Mouse (Mus musculus) right cerebral cortex, postnatal 14 days (tissue): ENCODE results near the gene Rab4a.

Experiments used
- DNase-seq: peaks from one replicate; pipeline ENCODE4 v3.0.0; 2022

Rab4a gene

GRCm38 (mm10) chr8:123816939-123817338, 11.2 kb downstream of the Rab4a start:
- no peak for DNase-seq

- no peak for DNase-seq
Measured at GRCm38 (mm10) chr8:123817747-123818146, 12.0 kb downstream of the Rab4a start.

GRCm38 (mm10) chr8:123819683-123820610, 14.2 kb downstream of the Rab4a start:
- no peak for DNase-seq

GRCm38 (mm10) chr8:123820780-123821179, 15.0 kb downstream of the Rab4a start:
- no peak for DNase-seq

GRCm38 (mm10) chr8:123823111-123823510, 17.3 kb downstream of the Rab4a start:
- no peak for DNase-seq

- DNase-seq: no peak
Measured at GRCm38 (mm10) chr8:123823532-123824123, 17.8 kb downstream of the Rab4a start.

GRCm38 (mm10) chr8:123826001-123826400, 20.2 kb downstream of the Rab4a start:
- DNase-seq: no peak

GRCm38 (mm10) chr8:123826758-123827157, 21.0 kb downstream of the Rab4a start:
- DNase-seq: no peak

- DNase-seq: no peak
Measured at GRCm38 (mm10) chr8:123827523-123827922, 21.7 kb downstream of the Rab4a start.

GRCm38 (mm10) chr8:123832757-123833156, 27.0 kb downstream of the Rab4a start:
- peak; percentile 56 for DNase-seq

- DNase-seq: peak; percentile 75
Measured at GRCm38 (mm10) chr8:123835451-123835850, 29.7 kb downstream of the Rab4a start.

- no peak for DNase-seq
Measured at GRCm38 (mm10) chr8:123836354-123836753, 30.6 kb downstream of the Rab4a start.

GRCm38 (mm10) chr8:123838496-123838895, 32.7 kb downstream of the Rab4a start:
- DNase-seq: no peak

- DNase-seq: peak; percentile 67
Measured at GRCm38 (mm10) chr8:123840578-123841345, 35.0 kb downstream of the Rab4a start.

- no peak for DNase-seq
Measured at GRCm38 (mm10) chr8:123842086-123842485, 36.3 kb downstream of the Rab4a start.

GRCm38 (mm10) chr8:123844341-123844740, 38.6 kb downstream of the Rab4a start:
- DNase-seq: no peak

GRCm38 (mm10) chr8:123845114-123845513, 39.3 kb downstream of the Rab4a start:
- no peak for DNase-seq

- DNase-seq: no peak
Measured at GRCm38 (mm10) chr8:123845991-123846390, 40.2 kb downstream of the Rab4a start.

GRCm38 (mm10) chr8:123846509-123846908, 40.7 kb downstream of the Rab4a start:
- DNase-seq: peak; percentile 60

GRCm38 (mm10) chr8:123847546-123847945, 41.8 kb downstream of the Rab4a start:
- DNase-seq: no peak

- DNase-seq: no peak
Measured at GRCm38 (mm10) chr8:123849352-123849751, 43.6 kb downstream of the Rab4a start.

- no peak for DNase-seq
Measured at GRCm38 (mm10) chr8:123851590-123851989, 45.8 kb downstream of the Rab4a start.

GRCm38 (mm10) chr8:123854252-123854651, 48.5 kb downstream of the Rab4a start:
- DNase-seq: no peak
